Mouse (Mus musculus): ENCODE results near the gene Gm5798. TPM values are rescaled to one million over a fixed set of nuclear protein-coding genes. Genes with fewer than 3 reads are reported as not detected.

Gene Gm5798
- not detected for polyA plus RNA-seq (2014; fragmentation: Illumina TruSeq; extraction: RNeasy Lipid Tissue Mini Kit (QIAGEN cat#74804); ENCODE audit: low read depth, low replicate concordance)

GRCm38 (mm10) chr14:41348309-41348708 lies at the start of gene Gm5798:
Gm5798 (plus strand) TSS chr14:41348609.

DNA sequence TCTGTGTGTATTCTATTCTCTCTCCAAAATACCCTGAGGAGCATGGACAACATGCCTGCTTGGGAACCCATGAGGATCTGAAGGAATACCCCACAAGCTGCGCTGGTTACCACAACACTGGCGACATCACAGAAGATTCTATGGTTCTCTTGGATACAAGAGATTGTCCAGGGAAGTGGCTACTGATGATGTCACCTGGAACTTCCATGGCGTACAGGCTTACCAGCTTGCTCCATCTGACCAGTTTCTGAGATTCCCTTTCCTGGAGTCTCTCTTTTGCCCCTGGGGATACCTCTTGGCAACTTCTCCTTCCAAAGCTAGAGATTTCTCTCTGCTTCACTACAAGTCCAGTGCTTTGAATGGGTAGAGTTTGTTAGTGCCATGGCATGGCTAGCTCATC lies 37.9 kb downstream of the Gm5798 start, which contains the start of gene Gm7945:
TSS of gene Gm7945 (minus strand) at position 101 of the 400 bp plus-strand sequence.

Other genes with a start within 250 kb of the Gm5798 start
- gene Mat1a, start 243.6 kb upstream of the Gm5798 start, polyA plus RNA-seq (2014; fragmentation: Illumina TruSeq; extraction: RNeasy Lipid Tissue Mini Kit (QIAGEN cat#74804); ENCODE audit: low read depth, low replicate concordance), result not detected
- gene Sftpa1, start 216.8 kb upstream of the Gm5798 start, polyA plus RNA-seq (2014; fragmentation: Illumina TruSeq; extraction: RNeasy Lipid Tissue Mini Kit (QIAGEN cat#74804); ENCODE audit: low read depth, low replicate concordance), result not detected
- gene Mbl1, start 197.2 kb upstream of the Gm5798 start, polyA plus RNA-seq (2014; fragmentation: Illumina TruSeq; extraction: RNeasy Lipid Tissue Mini Kit (QIAGEN cat#74804); ENCODE audit: low read depth, low replicate concordance), result not detected
- gene Sftpd, start 163.5 kb upstream of the Gm5798 start, polyA plus RNA-seq (2014; fragmentation: Illumina TruSeq; extraction: RNeasy Lipid Tissue Mini Kit (QIAGEN cat#74804); ENCODE audit: low read depth, low replicate concordance), result not detected
- gene Gm2832, start 69.8 kb upstream of the Gm5798 start, polyA plus RNA-seq (2014; fragmentation: Illumina TruSeq; extraction: RNeasy Lipid Tissue Mini Kit (QIAGEN cat#74804); ENCODE audit: low read depth, low replicate concordance), result not detected
- not detected for gene Gm7945, start 37.8 kb downstream of the Gm5798 start, polyA plus RNA-seq (2014; fragmentation: Illumina TruSeq; extraction: RNeasy Lipid Tissue Mini Kit (QIAGEN cat#74804); ENCODE audit: low read depth, low replicate concordance)
- gene Gm6482, start 59.7 kb downstream of the Gm5798 start, polyA plus RNA-seq (2014; fragmentation: Illumina TruSeq; extraction: RNeasy Lipid Tissue Mini Kit (QIAGEN cat#74804); ENCODE audit: low read depth, low replicate concordance), result not detected
- not detected for gene Gm7954, start 104.9 kb downstream of the Gm5798 start, polyA plus RNA-seq (2014; fragmentation: Illumina TruSeq; extraction: RNeasy Lipid Tissue Mini Kit (QIAGEN cat#74804); ENCODE audit: low read depth, low replicate concordance)
- gene Gm3486, start 140.9 kb downstream of the Gm5798 start, polyA plus RNA-seq (2014; fragmentation: Illumina TruSeq; extraction: RNeasy Lipid Tissue Mini Kit (QIAGEN cat#74804); ENCODE audit: low read depth, low replicate concordance), result not detected
- gene Gm7970, start 207.0 kb downstream of the Gm5798 start, polyA plus RNA-seq (2014; fragmentation: Illumina TruSeq; extraction: RNeasy Lipid Tissue Mini Kit (QIAGEN cat#74804); ENCODE audit: low read depth, low replicate concordance), result not detected
- not detected for gene 1700049E17Rik2, start 224.6 kb downstream of the Gm5798 start, polyA plus RNA-seq (2014; fragmentation: Illumina TruSeq; extraction: RNeasy Lipid Tissue Mini Kit (QIAGEN cat#74804); ENCODE audit: low read depth, low replicate concordance)